Comparison of ENCODE assay signal across 9 mouse cellular contexts in the genomic region with DNA sequence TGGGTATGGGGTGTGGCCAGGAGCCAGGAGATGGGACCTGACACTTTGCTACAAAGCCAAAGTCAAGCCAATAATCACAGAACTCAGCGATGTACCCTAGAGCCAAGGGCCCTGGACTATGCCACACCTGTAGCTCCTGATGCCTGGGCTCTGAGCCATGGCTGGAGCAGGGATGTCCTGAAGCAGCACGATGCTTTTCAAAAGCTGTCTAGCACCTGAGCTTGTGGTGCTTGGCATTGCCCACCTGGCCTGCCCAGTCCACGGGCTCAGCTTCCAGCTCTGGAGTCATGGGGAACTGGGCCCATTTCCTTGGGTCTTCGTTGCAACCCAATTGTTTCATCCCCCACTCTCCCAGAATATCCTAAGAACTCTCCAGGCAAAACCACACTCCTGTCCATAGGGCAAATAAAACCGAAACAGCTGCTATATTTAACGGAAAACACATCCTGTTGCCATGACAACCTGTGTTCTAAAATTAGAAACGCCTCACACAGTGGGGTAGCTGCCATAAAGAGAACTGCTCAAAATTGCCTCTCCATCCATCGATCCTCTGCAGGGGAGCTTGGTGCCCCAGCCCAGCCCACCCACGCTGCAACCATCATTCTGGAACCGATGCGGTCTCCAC.
A peak's percentile ranks its signal among the peaks of the same experiment; 100 is the strongest.
DNase-seq lines count a peak whose midpoint lies in the region; ATAC-seq lines count a peak whose summit lies in the region.
"Had no signal": no experiment of that assay in that cellular context is flagged by ENCODE, and none has a peak within 500 bp of the region (broad histone marks: within the 10 kb centered on the region; RNA-seq: fewer than 3 reads in every experiment).

No protein-coding gene starts in this region.

- no peak overlapping the region for H3K4me3 ChIP-seq in heart, embryonic 14.5 days (ENCODE audit: control insufficient read depth in 1 of 2, insufficient read depth in 1 of 2, low read depth in 1 of 2, low read length in 2 of 2)
- H3K4me3 ChIP-seq in embryonic facial prominence, embryonic 15.5 days (replicated peaks), result 0 out of 2 replicates have a peak overlapping the region, but pooled peaks have one; percentile 7
- H3K4me3 ChIP-seq: liver, embryonic 15.5 days had no signal

- no peak overlapping the region for H3K27ac ChIP-seq in heart, embryonic 14.5 days (replicated peaks in 1 of 2; ENCODE audit: control insufficient read depth in 1 of 2, insufficient read depth in 1 of 2, low read depth in 2 of 2, low read length in 2 of 2)
- peak overlapping the region; percentile 58; the same call in 1 of the 2 replicates for H3K27ac ChIP-seq in embryonic facial prominence, embryonic 15.5 days (replicated peaks)
- H3K27ac ChIP-seq: liver, embryonic 15.5 days had no signal

- no peak overlapping the region for H3K9ac ChIP-seq in heart, embryonic 14.5 days (ENCODE audit: low read length)
- H3K9ac ChIP-seq in embryonic facial prominence, embryonic 15.5 days, result no peak overlapping the region
- H3K9ac ChIP-seq: liver, embryonic 15.5 days had no signal

- 55% methylated on average over 11 of the region's 11 CpGs for WGBS in heart, embryonic 14.5 days
- WGBS in embryonic facial prominence, embryonic 15.5 days, result 22% methylated on average over 11 of the region's 11 CpGs

- no peaks in the 10 kb centered on the region for H3K27me3 ChIP-seq in heart, embryonic 14.5 days (ENCODE audit: control insufficient read depth, insufficient read depth, low read length)
- H3K27me3 ChIP-seq in embryonic facial prominence, embryonic 15.5 days, result no peaks in the 10 kb centered on the region
- H3K27me3 ChIP-seq: liver, embryonic 15.5 days had no signal

- H3K4me1 ChIP-seq in heart, embryonic 14.5 days (ENCODE audit: control insufficient read depth in 2 of 2, insufficient read depth in 2 of 2, low read length in 2 of 2), result peaks cover 16 to 17% of the 10 kb centered on the region in 2 experiments
- H3K4me1 ChIP-seq in embryonic facial prominence, embryonic 15.5 days, result peaks cover 22% of the 10 kb centered on the region
- H3K4me1 ChIP-seq: liver, embryonic 15.5 days had no signal

- peak overlapping the region; percentile 39 for H3K4me2 ChIP-seq in heart, embryonic 14.5 days (ENCODE audit: low read length)
- H3K4me2 ChIP-seq in embryonic facial prominence, embryonic 15.5 days (replicated peaks), result peak overlapping the region; percentile 29
- H3K4me2 ChIP-seq: liver, embryonic 15.5 days had no signal

- DNase-seq in heart, adult 9 months (ENCODE audit: low spot score in 2 of 2), result no peak
- peak; percentile 40 for DNase-seq in MN1 (ENCODE audit: low spot score)
- peak; percentile 72 for DNase-seq in layer of hippocampus, adult 9-11 months
- DNase-seq in naive thymus-derived CD4-positive, alpha-beta T cell, adult 2 months (ENCODE audit: low read depth), result peak; percentile 66
- DNase-seq in urinary bladder, postnatal 36 days (ENCODE audit: low spot score in 2 of 2), result no peak

- no peaks in the 10 kb centered on the region for H3K36me3 ChIP-seq in heart, embryonic 14.5 days (ENCODE audit: control insufficient read depth, insufficient read depth, low read length)
- no peaks in the 10 kb centered on the region for H3K36me3 ChIP-seq in embryonic facial prominence, embryonic 15.5 days
- H3K36me3 ChIP-seq: liver, embryonic 15.5 days had no signal

- no peak for ATAC-seq in heart, embryonic 14.5 days (ENCODE audit: insufficient number of reproducible peaks, insufficient read depth, low FRiP score, low read depth)
- ATAC-seq in embryonic facial prominence, embryonic 15.5 days (ENCODE audit: insufficient number of reproducible peaks, low FRiP score, low TSS enrichment, low read depth), result peak; percentile 82
- no peak for ATAC-seq in megakaryocyte, adult 5-6 weeks (ENCODE audit: poor library complexity, severe bottlenecking)

- H3K9me3 ChIP-seq in heart, embryonic 14.5 days (ENCODE audit: control insufficient read depth, low read length), result no peaks in the 10 kb centered on the region
- H3K9me3 ChIP-seq in embryonic facial prominence, embryonic 15.5 days (replicated peaks), result no peaks in the 10 kb centered on the region
- H3K9me3 ChIP-seq: liver, embryonic 15.5 days had no signal

Comparison
In these comparisons a context has a peak if more than half of its experiments do, and no peak if none do; other contexts are left out.
1. DNase-seq: peak in MN1 (single experiment), layer of hippocampus, adult 9-11 months (single experiment) and naive thymus-derived CD4-positive, alpha-beta T cell, adult 2 months (single experiment); none in heart, adult 9 months (0 of 2) and urinary bladder, postnatal 36 days (0 of 2).